Mouse (Mus musculus): ENCODE results near the gene Gas2l3.

- no peak for TF ChIP-seq CTCF (IDR thresholded peaks at IDR 0.05; ENCODE audit: insufficient read depth, low read depth, low read length)
- TF ChIP-seq POLR2A (IDR thresholded peaks at IDR 0.05; ENCODE audit: insufficient read depth, low read depth, low read length) = no peak
Observed at GRCm38 (mm10) chr10:89404936-89405335, 38.8 kb downstream of the Gas2l3 start.

Data from olfactory bulb, adult 2 months (tissue).